Mouse (Mus musculus) lung, postnatal 0 days (tissue): ENCODE measurements around the gene Stac2.

Experiments
- CTCF ChIP-seq: IDR thresholded peaks from 2 replicates; pipeline ENCODE4 v1.5.1; 2016; ENCODE audit warnings: antibody characterized with exemption, mild to moderate bottlenecking
- EP300 ChIP-seq: IDR thresholded peaks from 2 replicates; pipeline ENCODE4 v1.6.1; 2016; ENCODE audit warnings: antibody characterized with exemption, mild to moderate bottlenecking, control low read depth

GRCm38 (mm10) chr11:97995564-97996288 lies 57.5 kb downstream of the Stac2 start, which contains the start of gene Arl5c:
- TF ChIP-seq CTCF (peak; percentile 55), EP300 (no peak)
